Mouse (Mus musculus) forebrain, embryonic 10.5 days (tissue): ENCODE data around the gene Fam57a. TPM values are rescaled to one million over a fixed set of nuclear protein-coding genes. Genes with fewer than 3 reads are reported as not detected.

Source experiments
- DNase-seq: peaks from one replicate; pipeline ENCODE4 v3.0.0-alpha.2; 2017; ENCODE audit warnings: low spot score; ENCODE audit errors: extremely low spot score
- H3K27ac ChIP-seq: fragments of 300-500 bp; sonication (generic); 2 replicates; pipeline ENCODE4 v1.5.1; 2016; ENCODE audit warnings: mild to moderate bottlenecking
- H3K27me3 ChIP-seq: fragments of 300-500 bp; sonication (generic); 2 replicates; pipeline ENCODE4 v1.6.1; 2016; ENCODE audit warnings: mild to moderate bottlenecking; ENCODE audit not compliant: poor library complexity, severe bottlenecking
- H3K36me3 ChIP-seq: fragments of 300-500 bp; sonication (generic); replicated peaks from 2 replicates; pipeline ENCODE4 v1.6.1; 2016; ENCODE audit warnings: mild to moderate bottlenecking, moderate library complexity
- H3K4me1 ChIP-seq: fragments of 300-500 bp; sonication (generic); 2 replicates; pipeline ENCODE4 v1.6.1; 2016
- H3K4me3 ChIP-seq: fragments of 300-500 bp; sonication (generic); 2 replicates; pipeline ENCODE4 v1.5.1; 2016; ENCODE audit warnings: mild to moderate bottlenecking, moderate library complexity
- H3K9me3 ChIP-seq: fragments of 300-500 bp; sonication (generic); 2 replicates; pipeline ENCODE4 v1.6.1; 2016; ENCODE audit warnings: mild to moderate bottlenecking, moderate library complexity
- WGBS: fragments of 180-500 bp; shearing (Covaris S2); methylation state at CpG from one replicate; pipeline ENCODE4 v1.1.7; 2016; 5-methylcytosine and 5-hydroxymethylcytosine counted together
- polyA plus RNA-seq: library from polyadenylated mRNA; unstranded; fragments of >200 nt; fragmentation: Nextera tagmentation; extraction: Ambion mirVana; gene quantifications from 2 replicates; pipeline ENCODE4 v1.2.1, GENCODE M21; 2016

The Fam57a gene
- polyA plus RNA-seq, 1 experiment from 2014 or later, result 30.9 TPM

GRCm38 (mm10) chr11:76154861-76155260 is 24.6 kb upstream of the Fam57a start:
- Histone ChIP-seq H3K27ac (no peak overlapping the region), H3K4me3 (no peak overlapping the region), H3K36me3 (peaks cover 22% of the 10 kb centered on the region), H3K4me1 (no peaks in the 10 kb centered on the region), H3K9me3 (no peaks in the 10 kb centered on the region), H3K27me3 (no peaks in the 10 kb centered on the region)
- WGBS, result 91% methylated on average over 2 of the region's 2 CpGs
- DNase-seq, result no peak

- H3K27ac ChIP-seq, result no peak overlapping the region
- DNase-seq, result no peak
- H3K4me3 ChIP-seq, result no peak overlapping the region
- WGBS, result 92% methylated on average over 2 of the region's 2 CpGs
- no peaks in the 10 kb centered on the region for H3K9me3 ChIP-seq
- H3K27me3 ChIP-seq, result no peaks in the 10 kb centered on the region
- peaks cover 4% of the 10 kb centered on the region; the same call in 1 of the 2 replicates for H3K4me1 ChIP-seq
- H3K36me3 ChIP-seq, result peaks cover 40% of the 10 kb centered on the region
These were observed 21.1 kb upstream of the Fam57a start for GRCm38 (mm10) chr11:76158375-76158774.

GRCm38 (mm10) chr11:76160251-76160650 is 19.2 kb upstream of the Fam57a start:
- H3K36me3 ChIP-seq, result peaks cover 35% of the 10 kb centered on the region
- H3K4me1 ChIP-seq, result peaks cover 4% of the 10 kb centered on the region; the same call in 1 of the 2 replicates
- 71% methylated on average over 6 of the region's 6 CpGs for WGBS
- H3K27me3 ChIP-seq, result no peaks in the 10 kb centered on the region
- H3K27ac ChIP-seq, result no peak overlapping the region
- no peak for DNase-seq
- no peaks in the 10 kb centered on the region for H3K9me3 ChIP-seq
- H3K4me3 ChIP-seq, result no peak overlapping the region

- no peak for DNase-seq
- Histone ChIP-seq H3K4me1 (no peaks in the 10 kb centered on the region), H3K27ac (no peak overlapping the region), H3K27me3 (no peaks in the 10 kb centered on the region), H3K4me3 (no peak overlapping the region), H3K9me3 (no peaks in the 10 kb centered on the region), H3K36me3 (peaks cover 14% of the 10 kb centered on the region)
- 97% methylated on average over 4 of the region's 4 CpGs for WGBS
These were observed 12.8 kb upstream of the Fam57a start for GRCm38 (mm10) chr11:76166657-76167056.

- Histone ChIP-seq H3K27ac (no peak overlapping the region), H3K27me3 (no peaks in the 10 kb centered on the region), H3K9me3 (no peaks in the 10 kb centered on the region), H3K4me1 (no peaks in the 10 kb centered on the region), H3K36me3 (peaks cover 16% of the 10 kb centered on the region), H3K4me3 (no peak overlapping the region)
- peak; percentile 45 for DNase-seq
- 36% methylated on average over 5 of the region's 5 CpGs for WGBS
These were observed 12.2 kb upstream of the Fam57a start for GRCm38 (mm10) chr11:76167079-76167765.

GRCm38 (mm10) chr11:76168976-76169375 is 10.5 kb upstream of the Fam57a start:
- H3K27ac ChIP-seq, result no peak overlapping the region
- no peak for DNase-seq
- peaks cover 23% of the 10 kb centered on the region for H3K36me3 ChIP-seq
- no peaks in the 10 kb centered on the region for H3K9me3 ChIP-seq
- 93% methylated on average over 3 of the region's 3 CpGs for WGBS
- H3K4me1 ChIP-seq, result no peaks in the 10 kb centered on the region
- H3K4me3 ChIP-seq, result no peak overlapping the region
- no peaks in the 10 kb centered on the region for H3K27me3 ChIP-seq

- no peaks in the 10 kb centered on the region for H3K27me3 ChIP-seq
- DNase-seq, result no peak
- no peaks in the 10 kb centered on the region for H3K4me1 ChIP-seq
- peaks cover 20% of the 10 kb centered on the region for H3K36me3 ChIP-seq
- H3K4me3 ChIP-seq, result no peak overlapping the region
- no peaks in the 10 kb centered on the region for H3K9me3 ChIP-seq
- WGBS, result 82% methylated on average over 5 of the region's 5 CpGs
- H3K27ac ChIP-seq, result no peak overlapping the region
These were observed 9.3 kb upstream of the Fam57a start for GRCm38 (mm10) chr11:76170207-76170606.

- no peaks in the 10 kb centered on the region for H3K27me3 ChIP-seq
- H3K36me3 ChIP-seq, result peaks cover 6% of the 10 kb centered on the region
- peaks cover 15% of the 10 kb centered on the region for H3K4me1 ChIP-seq
- H3K4me3 ChIP-seq, result peak overlapping the region; percentile 85
- 3% methylated on average over 28 of the region's 28 CpGs for WGBS
- peak; percentile 23 for DNase-seq
- H3K27ac ChIP-seq, result peak overlapping the region; percentile 82
- H3K9me3 ChIP-seq, result no peaks in the 10 kb centered on the region
These were observed 561 bp upstream of the Fam57a start for GRCm38 (mm10) chr11:76178726-76179494.

- WGBS, result 25% methylated on average over 7 of the region's 7 CpGs
- peak overlapping the region; percentile 82; the same call in 1 of the 2 replicates for H3K27ac ChIP-seq
- no peak for DNase-seq
- peak overlapping the region; percentile 85 for H3K4me3 ChIP-seq
- peaks cover 4% of the 10 kb centered on the region; the same call in 1 of the 2 replicates for H3K36me3 ChIP-seq
- H3K4me1 ChIP-seq, result peaks cover 15% of the 10 kb centered on the region
- no peaks in the 10 kb centered on the region for H3K27me3 ChIP-seq
- no peaks in the 10 kb centered on the region for H3K9me3 ChIP-seq
These were observed 672 bp downstream of the Fam57a start for GRCm38 (mm10) chr11:76180146-76180540.

- H3K36me3 ChIP-seq, result no peaks in the 10 kb centered on the region
- DNase-seq, result no peak
- H3K27ac ChIP-seq, result no peak overlapping the region
- no peaks in the 10 kb centered on the region for H3K27me3 ChIP-seq
- H3K4me3 ChIP-seq, result no peak overlapping the region
- peaks cover 9% of the 10 kb centered on the region for H3K4me1 ChIP-seq
- no peaks in the 10 kb centered on the region for H3K9me3 ChIP-seq
- 88% methylated on average over 4 of the region's 4 CpGs for WGBS
These were observed 4.3 kb downstream of the Fam57a start for GRCm38 (mm10) chr11:76183745-76184144.

- Histone ChIP-seq H3K4me1 (no peaks in the 10 kb centered on the region), H3K27ac (no peak overlapping the region), H3K4me3 (no peak overlapping the region), H3K9me3 (no peaks in the 10 kb centered on the region), H3K36me3 (no peaks in the 10 kb centered on the region), H3K27me3 (no peaks in the 10 kb centered on the region)
- DNase-seq, result no peak
- WGBS, result 88% methylated on average over 6 of the region's 6 CpGs
These were observed 7.4 kb downstream of the Fam57a start for GRCm38 (mm10) chr11:76186908-76187307.

GRCm38 (mm10) chr11:76196275-76196976 is 17.0 kb downstream of the Fam57a start:
- H3K27me3 ChIP-seq, result peaks cover 15% of the 10 kb centered on the region
- no peak overlapping the region for H3K27ac ChIP-seq
- 66% methylated on average over 8 of the region's 8 CpGs for WGBS

More at GRCm38 (mm10) chr11:76196275-76196976, 17.0 kb downstream of the Fam57a start:
- DNase-seq, result no peak
- no peaks in the 10 kb centered on the region for H3K9me3 ChIP-seq
- no peaks in the 10 kb centered on the region for H3K36me3 ChIP-seq
- H3K4me1 ChIP-seq, result peaks cover 15% of the 10 kb centered on the region
- no peak overlapping the region for H3K4me3 ChIP-seq
